Mouse (Mus musculus) NIH3T3 (cell line): ENCODE measurements around the gene Mterf1b.

Experiments used
- DNase-seq: peaks from one replicate; pipeline ENCODE4 v3.0.0-alpha.2; 2012; ENCODE audit warnings: low read depth

Mterf1b gene

GRCm38 (mm10) chr5:4245004-4245403, 52.8 kb downstream of the Mterf1b start:
- no peak for DNase-seq

GRCm38 (mm10) chr5:4246095-4246494, 53.9 kb downstream of the Mterf1b start:
- DNase-seq, result peak; percentile 84
